Mouse (Mus musculus) megakaryocyte, embryonic 14.5 days (primary cell): ENCODE measurements around the gene Nkap. TPM values are rescaled to one million over a fixed set of nuclear protein-coding genes. Genes with fewer than 3 reads are reported as not detected.
"Not testable (repeated sequence)": the region's sequence is repeated elsewhere in the genome, so short reads cannot be mapped to it uniquely, and the experiment has no call there.

ENCODE experiments used
- H3K27me3 ChIP-seq: replicated peaks from 2 replicates; pipeline ENCODE3; 2012; ENCODE audit warnings: inconsistent platforms
- H3K36me3 ChIP-seq: replicated peaks from 2 replicates; pipeline ENCODE3; 2012; ENCODE audit warnings: low read length, inconsistent platforms, mixed read lengths
- H3K4me1 ChIP-seq: 2 replicates; pipeline ENCODE4 v1.6.1; 2012; ENCODE audit warnings: inconsistent platforms
- H3K4me3 ChIP-seq: replicated peaks from 2 replicates; pipeline ENCODE3; 2012; ENCODE audit warnings: moderate library complexity, mild to moderate bottlenecking, inconsistent platforms
- H3K9me3 ChIP-seq: 2 replicates; pipeline ENCODE4 v1.6.1; 2012; ENCODE audit warnings: inconsistent platforms
- FLI1 ChIP-seq: IDR thresholded peaks from 2 replicates; pipeline ENCODE4 v1.6.1; 2012; ENCODE audit warnings: low read length, inconsistent platforms, mixed read lengths
- GATA1 ChIP-seq: IDR thresholded peaks from 3 replicates; pipeline ENCODE4 v1.6.1; 2012; ENCODE audit warnings: mixed read lengths, low read length, inconsistent platforms, borderline replicate concordance
- polyA plus RNA-seq: library from polyadenylated mRNA; stranded (reverse); fragments of >175 nt; gene quantifications from 2 replicates; pipeline ENCODE4 v1.2.3, GENCODE M21; 2012; ENCODE audit warnings: low replicate concordance; ENCODE audit not compliant: insufficient read depth

Nkap gene
- 3.7 and 10.4 TPM in 2 replicates for polyA plus RNA-seq

- H3K9me3 ChIP-seq, result peaks cover 15% of the 10 kb centered on the region
- TF ChIP-seq FLI1 (no peak), GATA1 (no peak)
- H3K4me3 ChIP-seq, result peak within 1 kb of the TSS; percentile 94
- peaks cover 6% of the 10 kb centered on the region for H3K36me3 ChIP-seq
- peaks cover 6% of the 10 kb centered on the region for H3K27me3 ChIP-seq
- H3K4me1 ChIP-seq, result peaks cover 10% of the 10 kb centered on the region
Observed at GRCm38 (mm10) chrX:37126671-37127358, at the start of gene Nkap. TSS of gene Nkap (plus strand) at chrX:37126795.

GRCm38 (mm10) chrX:37080345-37080744 lies 46.2 kb upstream of the Nkap start:
- not testable (repeated sequence) for H3K4me1 ChIP-seq, H3K4me3 ChIP-seq, H3K27me3 ChIP-seq, H3K9me3 ChIP-seq
- H3K36me3 ChIP-seq, result peaks cover 34% of the 10 kb centered on the region

- TF ChIP-seq FLI1 (no peak), GATA1 (no peak)
- Histone ChIP-seq H3K9me3 (no peaks in the 10 kb centered on the region), H3K27me3 (peaks cover 5% of the 10 kb centered on the region)
Observed at GRCm38 (mm10) chrX:37081194-37081593, 45.4 kb upstream of the Nkap start.

GRCm38 (mm10) chrX:37084318-37084926 lies 42.2 kb upstream of the Nkap start:
- Histone ChIP-seq H3K4me1 (peaks cover 11% of the 10 kb centered on the region; the same call in 1 of the 2 replicates), H3K9me3 (no peaks in the 10 kb centered on the region), H3K4me3 (peak overlapping the region; percentile 94), H3K36me3 (peaks cover 34% of the 10 kb centered on the region), H3K27me3 (peaks cover 3% of the 10 kb centered on the region)
- TF ChIP-seq GATA1 (no peak), FLI1 (no peak)

More at GRCm38 (mm10) chrX:37081194-37081593, 45.4 kb upstream of the Nkap start:
- H3K4me1 ChIP-seq, result peaks cover 11% of the 10 kb centered on the region; the same call in 1 of the 2 replicates
- H3K4me3 ChIP-seq, result no peak overlapping the region
- peaks cover 34% of the 10 kb centered on the region for H3K36me3 ChIP-seq

- H3K4me1 ChIP-seq, result peaks cover 11% of the 10 kb centered on the region; the same call in 1 of the 2 replicates
- no peak for TF ChIP-seq GATA1
- peaks cover 3% of the 10 kb centered on the region for H3K27me3 ChIP-seq
- peak within 1 kb of the TSS; percentile 94 for H3K4me3 ChIP-seq
- peaks cover 32% of the 10 kb centered on the region for H3K36me3 ChIP-seq
- no peaks in the 10 kb centered on the region for H3K9me3 ChIP-seq
Observed at GRCm38 (mm10) chrX:37084927-37085660, 41.5 kb upstream of the Nkap start, which contains the start of gene Rpl39. TSS of gene Rpl39 (minus strand) at chrX:37085402.

- Histone ChIP-seq H3K36me3 (peaks cover 29% of the 10 kb centered on the region), H3K27me3 (peaks cover 3% of the 10 kb centered on the region), H3K4me1 (peaks cover 11% of the 10 kb centered on the region; the same call in 1 of the 2 replicates), H3K9me3 (no peaks in the 10 kb centered on the region), H3K4me3 (peak overlapping the region; percentile 94)
- TF ChIP-seq GATA1 (no peak), FLI1 (no peak)
Observed at GRCm38 (mm10) chrX:37085665-37086064, 40.9 kb upstream of the Nkap start.

GRCm38 (mm10) chrX:37088778-37089177 lies 37.8 kb upstream of the Nkap start:
- H3K4me3 ChIP-seq, result no peak overlapping the region
- peaks cover 3% of the 10 kb centered on the region for H3K27me3 ChIP-seq
- TF ChIP-seq FLI1 (no peak), GATA1 (no peak)
- peaks cover 24% of the 10 kb centered on the region for H3K36me3 ChIP-seq
- no peaks in the 10 kb centered on the region for H3K9me3 ChIP-seq
- H3K4me1 ChIP-seq, result peaks cover 3% of the 10 kb centered on the region; the same call in 1 of the 2 replicates

GRCm38 (mm10) chrX:37091457-37091856 lies 35.1 kb upstream of the Nkap start:
- no peaks in the 10 kb centered on the region for H3K4me1 ChIP-seq
- peaks cover 43% of the 10 kb centered on the region for H3K36me3 ChIP-seq
- H3K4me3 ChIP-seq, result no peak overlapping the region
- TF ChIP-seq GATA1 (no peak), FLI1 (no peak)
- H3K9me3 ChIP-seq, result no peaks in the 10 kb centered on the region
- no peaks in the 10 kb centered on the region for H3K27me3 ChIP-seq

GRCm38 (mm10) chrX:37095106-37095768 lies 31.4 kb upstream of the Nkap start:
- peaks cover 74% of the 10 kb centered on the region for H3K36me3 ChIP-seq
- H3K4me1 ChIP-seq, result no peaks in the 10 kb centered on the region
- H3K4me3 ChIP-seq, result no peak overlapping the region
- H3K27me3 ChIP-seq, result no peaks in the 10 kb centered on the region
- TF ChIP-seq GATA1 (no peak), FLI1 (no peak)
- H3K9me3 ChIP-seq, result no peaks in the 10 kb centered on the region
